Mouse (Mus musculus) embryonic facial prominence, embryonic 10.5 days (tissue): ENCODE measurements around the gene Kiz. TPM values are rescaled to one million over a fixed set of nuclear protein-coding genes. Genes with fewer than 3 reads are reported as not detected.

Experiments used
- DNase-seq: peaks from one replicate; pipeline ENCODE4 v3.0.0-alpha.2; 2017; ENCODE audit warnings: low spot score
- H3K27ac ChIP-seq: fragments of 300-500 bp; sonication (generic); replicated peaks from 2 replicates; pipeline ENCODE4 v1.5.1; 2016; ENCODE audit warnings: mild to moderate bottlenecking
- H3K27me3 ChIP-seq: fragments of 300-500 bp; sonication (generic); replicated peaks from 2 replicates; pipeline ENCODE4 v1.6.1; 2016; ENCODE audit warnings: low read depth, mild to moderate bottlenecking; ENCODE audit not compliant: poor library complexity, severe bottlenecking
- H3K36me3 ChIP-seq: fragments of 300-500 bp; sonication (generic); replicated peaks from 2 replicates; pipeline ENCODE4 v1.6.1; 2016; ENCODE audit warnings: mild to moderate bottlenecking, moderate library complexity
- H3K4me1 ChIP-seq: fragments of 300-500 bp; sonication (generic); 2 replicates; pipeline ENCODE4 v1.6.1; 2016
- H3K4me3 ChIP-seq: fragments of 300-500 bp; sonication (generic); 2 replicates; pipeline ENCODE4 v1.5.1; 2016; ENCODE audit warnings: mild to moderate bottlenecking, moderate library complexity
- H3K9me3 ChIP-seq: fragments of 300-500 bp; sonication (generic); 2 replicates; pipeline ENCODE4 v1.6.1; 2016; ENCODE audit warnings: mild to moderate bottlenecking
- WGBS: fragments of 180-500 bp; shearing (Covaris S2); methylation state at CpG from one replicate; pipeline ENCODE4 v1.1.7; 2016; 5-methylcytosine and 5-hydroxymethylcytosine counted together
- polyA plus RNA-seq: library from polyadenylated mRNA; unstranded; fragments of >200 nt; fragmentation: Nextera tagmentation; extraction: Ambion mirVana; gene quantifications from 2 replicates; pipeline ENCODE4 v1.2.1, GENCODE M21; 2016

Gene Kiz
- polyA plus RNA-seq, 1 experiment from 2014 or later = 25.2 TPM

DNA sequence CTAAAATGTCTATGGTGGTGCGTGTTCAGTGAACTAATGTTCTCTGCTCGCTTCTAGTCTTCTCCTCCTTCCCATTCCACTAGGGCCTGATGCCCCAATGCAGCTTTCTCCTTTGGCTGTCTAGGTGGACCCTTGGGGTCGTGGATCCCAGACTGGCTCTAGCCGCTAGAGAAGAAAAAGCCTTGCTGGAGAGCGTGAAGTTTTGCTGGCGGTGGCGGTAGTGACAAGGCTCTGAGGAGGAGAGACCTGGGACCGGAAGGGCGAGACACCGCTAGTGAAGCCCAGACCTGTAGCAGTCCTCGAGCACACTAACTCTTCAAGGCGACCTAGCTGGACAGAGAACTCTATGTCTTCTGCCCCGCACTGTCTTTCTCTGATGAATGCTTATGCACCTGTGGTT is 19.4 kb upstream of the Kiz start:
- no peaks in the 10 kb centered on the region for H3K36me3 ChIP-seq
- H3K9me3 ChIP-seq = no peaks in the 10 kb centered on the region
- peaks cover 42% of the 10 kb centered on the region for H3K4me1 ChIP-seq
- H3K27me3 ChIP-seq = peaks cover 100% of the 10 kb centered on the region
- WGBS = under 1% methylated on average over 13 of the region's 13 CpGs
- peak; percentile 62 for DNase-seq
- no peak overlapping the region; the same call in 1 of the 2 replicates for H3K27ac ChIP-seq
- H3K4me3 ChIP-seq = peak overlapping the region; percentile 33; the same call in 1 of the 2 replicates

DNA sequence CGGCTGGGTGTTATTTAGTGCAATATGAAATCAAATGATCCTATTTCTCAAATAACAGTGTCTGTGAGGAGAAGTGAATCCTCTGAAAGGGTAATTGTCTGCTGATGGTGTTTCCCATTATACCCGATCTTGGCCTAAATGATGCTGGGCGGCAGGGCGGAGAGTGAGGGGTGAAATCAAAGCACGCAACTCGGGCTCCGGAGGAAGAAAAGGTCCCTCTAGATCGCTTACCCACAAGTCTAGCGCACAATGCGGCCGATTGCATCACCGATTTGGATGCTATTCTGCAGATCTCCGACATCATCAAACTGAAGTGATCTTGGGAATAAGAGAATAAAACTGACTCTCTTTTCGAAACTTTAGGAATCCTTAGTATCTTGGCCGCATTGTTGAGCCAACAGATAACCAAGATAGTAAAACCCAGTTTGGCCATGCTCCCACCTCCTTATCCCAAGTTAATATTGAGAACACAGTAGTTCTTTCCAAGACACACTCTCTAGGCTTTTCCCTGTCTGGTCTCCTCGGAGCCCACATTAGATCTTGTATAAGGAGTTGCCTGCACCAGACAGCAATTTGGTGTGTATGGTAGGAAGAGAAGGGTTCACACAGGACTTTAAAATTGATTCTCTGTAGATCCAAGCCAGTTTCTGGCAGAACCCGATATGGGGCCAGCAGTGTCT is 18.7 kb upstream of the Kiz start:
- DNase-seq = peak; percentile 44
- no peaks in the 10 kb centered on the region for H3K36me3 ChIP-seq
- peak overlapping the region; percentile 33; the same call in 1 of the 2 replicates for H3K4me3 ChIP-seq
- H3K27ac ChIP-seq = no peak overlapping the region
- H3K4me1 ChIP-seq = peaks cover 42% of the 10 kb centered on the region
- peaks cover 100% of the 10 kb centered on the region for H3K27me3 ChIP-seq
- no peaks in the 10 kb centered on the region for H3K9me3 ChIP-seq
- WGBS = 3% methylated on average over 17 of the region's 17 CpGs

DNA sequence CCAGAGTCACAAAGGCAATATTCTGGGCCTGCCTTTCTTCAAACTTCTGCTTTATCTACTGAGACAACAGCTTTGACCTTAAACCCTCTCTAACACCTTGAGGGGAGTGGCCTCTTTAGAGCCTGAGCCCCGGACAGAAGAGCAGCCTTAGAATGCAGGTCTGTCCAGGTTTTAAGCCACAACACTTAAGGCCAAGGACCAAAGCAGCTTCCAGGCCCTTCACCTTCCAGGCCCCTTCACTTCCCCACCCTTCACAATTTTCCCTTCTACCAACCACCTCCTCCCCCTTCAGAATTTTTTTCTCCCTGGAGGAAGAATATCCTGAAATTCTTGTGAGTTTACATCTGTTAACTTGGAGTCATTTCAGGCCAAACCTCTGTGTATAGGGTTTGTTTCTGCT is 18.0 kb upstream of the Kiz start:
- no peak overlapping the region for H3K4me3 ChIP-seq
- no peak overlapping the region for H3K27ac ChIP-seq
- no peaks in the 10 kb centered on the region for H3K36me3 ChIP-seq
- peaks cover 42% of the 10 kb centered on the region for H3K4me1 ChIP-seq
- no peaks in the 10 kb centered on the region for H3K9me3 ChIP-seq
- DNase-seq = no peak
- H3K27me3 ChIP-seq = peaks cover 100% of the 10 kb centered on the region
- 5% methylated on average over 1 of the region's 1 CpGs for WGBS

DNA sequence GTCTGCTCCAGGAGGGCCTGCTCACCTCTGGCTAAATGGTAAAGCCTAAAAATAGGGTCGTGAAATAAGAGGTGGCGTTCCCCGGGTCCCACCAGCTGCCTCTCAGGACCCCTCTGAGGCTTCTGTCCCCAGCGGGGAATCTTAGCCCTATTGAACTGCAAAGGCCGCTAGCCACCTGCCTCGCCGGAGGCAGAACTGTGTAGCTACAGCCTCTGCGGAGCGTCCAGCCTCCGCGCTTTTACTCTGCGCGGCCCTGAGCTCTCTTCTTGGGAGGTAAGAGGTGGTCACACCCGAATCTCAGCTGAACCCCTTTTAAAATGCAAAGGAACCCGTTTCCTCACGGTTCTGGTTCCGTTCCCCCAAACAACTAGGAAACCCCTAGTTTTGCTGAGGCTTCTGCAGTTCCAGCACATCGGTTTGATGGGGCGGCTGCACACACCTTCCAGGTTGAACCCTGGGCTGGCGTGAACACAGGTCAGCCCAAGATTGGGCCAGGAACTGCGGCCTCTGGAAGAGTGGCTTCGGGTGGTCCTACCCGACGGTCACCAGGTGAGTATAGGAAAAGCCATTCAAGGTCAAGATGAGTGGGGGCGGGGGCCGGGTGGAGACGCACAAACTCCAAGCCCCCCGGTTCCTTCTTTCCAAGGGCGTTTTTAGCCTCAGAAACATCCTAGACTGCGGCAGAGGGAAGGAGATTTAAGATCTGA is 16.9 kb upstream of the Kiz start:
- Histone ChIP-seq H3K4me3 (peak overlapping the region; percentile 42), H3K27ac (peak overlapping the region; percentile 30; the same call in 1 of the 2 replicates)
- under 1% methylated on average over 30 of the region's 30 CpGs for WGBS

DNA sequence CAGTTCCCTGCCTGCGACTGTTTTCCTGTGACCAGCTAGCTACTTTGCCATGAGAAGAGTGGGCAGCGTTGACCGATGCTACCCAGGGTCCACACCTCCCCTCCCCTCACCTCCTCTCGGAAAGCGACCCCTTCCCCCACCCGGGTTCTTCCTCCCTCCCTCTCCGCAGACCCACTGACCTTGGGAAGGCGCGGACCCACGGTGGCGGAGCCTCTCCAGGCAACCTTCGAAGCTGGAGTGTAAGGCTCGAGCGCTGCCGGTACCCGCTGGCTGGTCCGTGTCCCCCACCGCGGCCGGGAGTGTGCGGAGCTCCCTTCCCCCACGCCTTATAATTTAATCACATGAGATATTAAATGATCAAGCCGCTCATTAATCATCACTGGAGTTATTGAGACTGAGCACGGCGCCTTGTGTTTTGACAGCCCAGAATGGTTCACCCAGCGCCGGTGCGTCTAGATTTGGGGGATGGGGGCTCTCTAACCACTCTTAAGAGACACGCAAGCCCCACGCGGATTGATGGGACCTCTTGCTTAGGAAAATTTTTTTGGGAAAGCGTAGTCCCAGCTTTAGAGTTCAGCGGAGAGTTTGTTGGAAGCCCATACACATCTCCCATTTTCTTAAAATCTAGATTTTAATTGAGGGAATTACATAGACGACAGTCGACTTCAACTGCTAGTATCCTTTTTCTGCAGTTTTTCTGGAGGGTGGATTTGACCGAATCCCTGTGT is 16.2 kb upstream of the Kiz start:
- 1% methylated on average over 36 of the region's 36 CpGs for WGBS
- 0 out of 2 replicates have a peak overlapping the region, but pooled peaks have one; percentile 30 for H3K27ac ChIP-seq
- H3K36me3 ChIP-seq = no peaks in the 10 kb centered on the region
- peaks cover 97% of the 10 kb centered on the region for H3K27me3 ChIP-seq
- peak; percentile 59 for DNase-seq
- peak overlapping the region; percentile 42 for H3K4me3 ChIP-seq
- H3K9me3 ChIP-seq = no peaks in the 10 kb centered on the region
- H3K4me1 ChIP-seq = peaks cover 34% of the 10 kb centered on the region

More for the DNA sequence above, 16.9 kb upstream of the Kiz start:
- H3K9me3 ChIP-seq = no peaks in the 10 kb centered on the region
- H3K27me3 ChIP-seq = peaks cover 97% of the 10 kb centered on the region
- peak; percentile 48 for DNase-seq
- no peaks in the 10 kb centered on the region for H3K36me3 ChIP-seq
- H3K4me1 ChIP-seq = peaks cover 40% of the 10 kb centered on the region

DNA sequence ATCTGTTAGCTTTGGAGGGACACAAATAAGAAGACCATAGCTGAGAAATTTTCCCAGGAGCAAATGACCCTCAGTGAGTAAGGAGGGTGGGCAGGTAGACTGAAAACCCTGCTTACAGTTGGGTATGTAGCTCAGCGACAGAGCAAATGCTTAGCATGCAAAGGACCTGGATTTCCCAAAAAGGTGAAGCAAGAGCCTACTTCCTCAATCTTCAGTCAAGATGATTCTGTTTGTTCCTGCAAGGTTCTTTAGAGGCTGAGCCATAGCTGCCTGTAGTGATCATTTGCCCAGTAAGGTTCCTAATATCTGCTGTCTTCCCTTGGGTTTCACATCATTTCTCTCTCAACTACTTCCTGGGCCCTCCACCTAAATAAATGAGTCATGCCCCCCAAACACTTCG is 7.8 kb upstream of the Kiz start:
- Histone ChIP-seq H3K4me1 (no peaks in the 10 kb centered on the region), H3K27me3 (peaks cover 13% of the 10 kb centered on the region), H3K4me3 (no peak overlapping the region), H3K9me3 (no peaks in the 10 kb centered on the region), H3K27ac (no peak overlapping the region), H3K36me3 (no peaks in the 10 kb centered on the region)
- DNase-seq = no peak
- 91% methylated on average over 2 of the region's 2 CpGs for WGBS

DNA sequence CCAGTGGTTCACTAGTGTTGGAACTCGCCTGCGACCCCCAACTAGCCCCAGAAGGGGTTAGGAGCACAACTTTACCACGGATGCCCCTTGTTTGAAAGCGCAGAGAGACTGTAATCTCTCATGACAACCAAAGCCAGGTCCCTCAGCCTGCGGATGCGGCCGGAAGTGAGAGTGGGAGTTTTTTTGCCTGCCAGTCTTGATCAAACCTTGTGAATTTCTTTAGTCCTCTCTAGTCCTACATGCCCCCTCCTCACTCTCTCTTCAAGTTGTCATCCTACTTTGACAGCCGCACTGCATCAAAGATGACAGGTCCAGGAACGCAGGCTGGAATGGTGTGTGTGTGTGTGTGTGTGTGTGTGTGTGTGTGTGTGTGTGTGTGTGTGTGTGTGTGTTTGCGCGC is 456 bp downstream of the Kiz start:
- Histone ChIP-seq H3K4me3 (peak overlapping the region; percentile 92), H3K9me3 (no peaks in the 10 kb centered on the region), H3K36me3 (0 out of 2 replicates have a peak, but pooled peaks cover 3% of the 10 kb centered on the region), H3K4me1 (peaks cover 11% of the 10 kb centered on the region), H3K27me3 (no peaks in the 10 kb centered on the region), H3K27ac (peak overlapping the region; percentile 94)
- WGBS = 7% methylated on average over 11 of the region's 11 CpGs
- DNase-seq = no peak

DNA sequence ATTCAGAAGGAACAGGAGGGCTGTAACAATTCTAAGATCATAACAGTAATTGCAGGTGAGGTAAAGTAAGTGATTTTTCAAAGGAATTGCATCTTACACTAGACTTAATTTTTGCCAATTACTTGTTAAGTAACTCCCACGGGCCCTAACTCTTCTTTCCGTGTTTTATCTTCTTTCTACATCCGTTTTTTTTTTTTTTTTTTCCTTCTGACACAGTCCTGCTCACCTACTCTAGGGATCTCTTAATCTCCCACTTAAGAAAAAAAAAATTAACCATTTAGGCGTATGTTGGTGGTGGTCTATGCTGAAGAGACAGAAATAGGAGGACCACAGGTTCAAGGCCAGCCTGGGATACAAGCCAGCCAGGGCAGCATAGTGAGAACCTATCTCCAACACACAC is 1.2 kb downstream of the Kiz start:
- Histone ChIP-seq H3K4me1 (peaks cover 11% of the 10 kb centered on the region), H3K27me3 (no peaks in the 10 kb centered on the region), H3K36me3 (0 out of 2 replicates have a peak, but pooled peaks cover 5% of the 10 kb centered on the region), H3K9me3 (no peaks in the 10 kb centered on the region), H3K27ac (no peak overlapping the region), H3K4me3 (peak overlapping the region; percentile 92; the same call in 1 of the 2 replicates)
- WGBS = 75% methylated on average over 4 of the region's 4 CpGs
- no peak for DNase-seq

DNA sequence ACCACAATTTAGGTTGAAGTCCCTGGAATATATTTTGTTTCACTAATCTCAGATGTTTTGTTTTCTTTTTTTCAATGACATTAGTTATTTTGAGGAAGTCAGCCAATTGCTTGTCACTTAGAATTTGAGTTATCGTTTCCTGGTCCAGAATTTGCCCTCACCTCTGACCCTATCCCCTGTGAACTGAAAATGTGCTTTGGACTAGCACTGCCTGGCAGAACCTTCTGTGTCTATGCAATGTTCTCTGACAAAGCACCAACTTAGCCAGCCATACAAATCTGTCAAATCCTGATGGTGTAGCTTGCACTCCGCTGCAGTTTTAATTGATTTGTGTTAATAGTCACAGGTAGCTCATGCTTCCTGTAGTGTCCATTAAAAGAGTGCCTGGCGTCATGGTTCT is 10.1 kb downstream of the Kiz start:
- Histone ChIP-seq H3K4me3 (no peak overlapping the region), H3K27ac (no peak overlapping the region), H3K4me1 (peaks cover 7% of the 10 kb centered on the region; the same call in 1 of the 2 replicates), H3K36me3 (peaks cover 5% of the 10 kb centered on the region; the same call in 1 of the 2 replicates), H3K27me3 (no peaks in the 10 kb centered on the region), H3K9me3 (no peaks in the 10 kb centered on the region)
- WGBS = 79% methylated on average over 3 of the region's 3 CpGs
- DNase-seq = no peak

DNA sequence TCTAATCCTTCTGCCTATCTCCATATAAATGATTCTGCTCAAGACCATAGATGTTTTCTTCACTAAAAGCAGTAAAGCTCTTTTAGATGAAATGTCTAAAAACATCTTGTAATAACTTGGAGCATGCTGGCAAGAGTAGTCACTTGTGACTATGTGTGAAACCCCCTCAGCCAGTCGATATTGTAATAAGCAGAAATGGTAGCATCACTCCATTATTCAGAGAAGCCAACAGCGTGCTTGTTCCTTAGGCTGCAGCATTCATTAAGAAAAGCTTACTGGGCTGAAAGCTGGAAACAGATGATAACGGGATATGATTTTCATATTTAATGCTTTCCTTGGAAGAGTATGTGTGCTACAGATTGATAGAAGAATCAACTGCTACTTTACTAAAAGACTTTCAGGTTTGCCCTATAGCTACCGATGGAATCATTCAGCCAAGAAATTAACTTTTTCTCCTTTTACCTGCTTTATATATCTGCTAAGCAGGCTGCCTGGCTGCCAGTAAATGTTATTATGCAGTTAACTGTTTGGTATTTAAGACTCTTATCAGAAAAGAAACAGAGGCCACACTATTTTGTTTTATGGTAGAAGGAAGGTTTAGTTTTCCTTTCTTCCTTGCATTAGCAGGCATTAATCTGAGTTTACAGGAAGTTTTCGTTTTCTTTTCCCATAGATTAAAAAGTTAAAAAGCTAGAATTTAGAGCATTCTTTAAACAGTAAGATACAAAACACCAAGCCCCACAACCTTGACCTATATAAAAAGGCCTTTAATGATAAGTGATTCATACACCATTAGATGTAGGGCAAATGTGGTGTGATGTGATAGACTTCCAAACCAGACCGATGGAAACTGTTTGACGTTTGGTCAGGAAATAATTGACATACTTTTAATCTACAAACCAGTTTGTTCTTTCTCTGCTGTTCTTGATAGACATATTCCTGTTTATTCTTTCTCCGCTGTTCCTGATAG is 15.9 kb downstream of the Kiz start:
- Histone ChIP-seq H3K4me3 (no peak overlapping the region), H3K27ac (no peak overlapping the region), H3K9me3 (no peaks in the 10 kb centered on the region), H3K36me3 (no peaks in the 10 kb centered on the region), H3K27me3 (no peaks in the 10 kb centered on the region), H3K4me1 (no peaks in the 10 kb centered on the region)
- no peak for DNase-seq
- WGBS = 87% methylated on average over 8 of the region's 8 CpGs

DNA sequence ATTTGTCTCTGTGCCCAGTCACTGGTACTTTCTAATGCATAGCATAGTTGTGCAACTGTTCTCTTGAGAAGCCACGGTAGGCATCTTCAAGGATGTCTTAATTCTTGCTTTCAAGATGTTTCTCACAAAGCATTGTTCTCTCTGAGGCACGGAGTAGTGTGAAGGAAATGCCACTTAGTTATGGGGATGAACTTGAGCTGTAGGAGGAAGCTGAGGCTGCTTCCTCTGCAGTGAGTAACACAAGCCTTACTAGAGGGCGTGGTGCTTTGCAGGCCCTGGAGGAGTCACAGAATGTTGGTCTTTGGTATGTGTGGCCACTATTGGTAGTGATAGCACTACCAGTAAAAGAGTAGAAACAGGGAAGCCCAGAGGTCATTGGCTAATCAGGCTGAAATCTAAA is 17.0 kb downstream of the Kiz start:
- DNase-seq = no peak
- no peaks in the 10 kb centered on the region for H3K36me3 ChIP-seq
- H3K27ac ChIP-seq = no peak overlapping the region
- no peak overlapping the region for H3K4me3 ChIP-seq
- H3K9me3 ChIP-seq = no peaks in the 10 kb centered on the region
- WGBS = 73% methylated on average over 3 of the region's 3 CpGs
- no peaks in the 10 kb centered on the region for H3K4me1 ChIP-seq
- no peaks in the 10 kb centered on the region for H3K27me3 ChIP-seq
